Mouse (Mus musculus): ENCODE data around the gene Plek2.

Plek2 gene

DNA sequence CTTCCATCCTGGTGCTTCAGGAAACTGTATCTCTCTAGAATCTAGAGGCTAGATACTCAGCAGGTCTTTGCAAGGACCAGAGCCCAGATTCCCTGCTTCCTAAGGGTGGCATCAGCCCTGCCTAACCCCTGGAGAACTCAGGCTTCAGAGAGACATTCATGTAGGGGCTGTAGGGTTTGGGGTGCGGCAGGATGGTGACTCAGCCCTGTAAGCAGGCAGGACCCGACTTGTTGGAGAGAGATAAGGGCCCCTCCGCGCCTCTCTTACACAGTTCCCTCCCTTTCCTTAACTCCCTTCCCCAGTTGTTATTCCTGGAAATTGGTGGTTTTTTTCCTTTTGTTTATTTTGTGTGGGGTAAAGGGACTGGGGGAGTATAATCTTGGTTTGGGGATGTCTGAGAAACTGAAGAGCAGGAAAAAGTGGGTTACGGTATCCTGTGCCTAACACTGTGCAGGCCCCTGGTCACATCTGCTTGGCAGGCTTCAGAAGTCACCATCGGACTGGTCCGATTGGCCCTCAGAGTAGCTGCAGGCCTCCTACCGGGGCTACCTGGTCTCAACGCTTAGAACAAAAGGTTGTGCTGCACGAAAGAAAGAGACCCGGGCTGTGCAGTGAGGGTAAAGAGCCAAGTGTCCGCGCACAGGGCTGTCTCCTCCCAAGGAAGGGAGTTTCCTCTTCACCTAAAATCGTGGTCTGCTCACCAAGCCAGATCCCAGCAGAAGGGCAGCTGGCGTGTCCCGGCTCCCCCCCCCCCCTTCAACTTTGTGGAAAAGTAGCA lies 4.1 kb upstream of the Plek2 start:
- DNase-seq (ENCODE audit: low spot score in 2 of 2) = no peak

DNA sequence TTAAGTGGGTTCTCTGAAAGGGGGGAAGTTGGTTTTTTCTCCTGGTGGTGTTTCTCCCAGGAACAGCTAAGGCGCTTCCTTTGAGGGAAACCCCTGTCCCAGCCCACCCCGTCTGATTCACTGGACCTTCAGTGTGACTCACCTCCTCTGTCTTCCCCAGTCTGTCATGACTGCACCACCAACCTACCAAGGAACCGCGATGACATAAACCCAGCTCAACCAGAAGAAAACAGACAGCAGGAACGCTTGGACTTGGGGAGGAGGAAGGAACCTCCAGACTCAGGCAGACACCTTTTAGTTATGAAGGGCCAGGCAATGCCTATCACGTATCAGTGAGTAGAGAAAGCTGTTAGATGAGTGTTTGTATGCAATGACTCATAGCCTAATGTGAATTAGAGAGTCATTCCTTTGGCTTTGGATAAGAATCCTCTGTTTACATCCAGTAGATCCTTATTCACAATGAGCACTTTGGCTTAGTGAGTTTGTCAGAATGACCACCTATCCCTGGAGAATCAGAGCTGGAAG lies 1.4 kb upstream of the Plek2 start:
- DNase-seq (ENCODE audit: low spot score in 2 of 2) = no peak

DNA sequence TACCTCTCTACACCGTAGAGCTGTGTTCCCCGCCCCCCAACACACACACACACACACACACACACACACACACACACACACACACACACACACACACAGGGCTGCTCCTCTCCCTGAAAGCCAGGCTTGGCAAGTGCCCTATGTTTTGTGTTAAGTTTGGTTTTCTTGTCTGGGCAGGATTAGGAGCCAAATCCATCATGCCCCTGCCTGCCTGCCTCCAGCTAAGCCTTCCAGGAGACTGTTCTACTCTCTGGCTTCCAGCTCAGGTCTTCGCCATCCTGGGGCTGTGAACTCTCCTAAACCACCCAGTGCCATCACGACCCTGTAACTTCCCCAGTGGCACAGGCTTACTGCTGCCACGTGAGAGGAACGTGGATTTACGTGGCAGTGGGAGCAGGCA lies 2.3 kb downstream of the Plek2 start:
- DNase-seq (ENCODE audit: low spot score in 2 of 2) = no peak

DNA sequence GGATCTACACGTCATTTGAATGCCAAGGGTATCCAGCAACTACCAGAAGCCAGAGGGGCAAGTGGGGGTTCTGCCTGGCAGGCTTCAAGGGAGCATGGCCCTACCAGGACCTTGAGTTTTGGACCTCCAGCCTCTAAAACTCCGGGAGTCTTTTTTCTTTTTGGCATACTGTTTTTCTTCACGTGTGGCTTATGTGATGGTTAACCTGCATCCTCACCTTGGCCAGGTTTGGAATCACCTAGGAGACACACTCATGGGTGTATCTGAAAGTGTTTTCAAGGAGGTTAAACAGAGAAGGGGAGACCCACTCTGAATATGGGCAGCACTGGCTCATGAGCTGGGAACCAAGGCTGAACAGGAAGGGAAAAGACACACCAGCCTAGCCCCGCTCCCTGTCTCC lies 3.5 kb downstream of the Plek2 start:
- no peak for DNase-seq (ENCODE audit: low spot score in 2 of 2)

DNA sequence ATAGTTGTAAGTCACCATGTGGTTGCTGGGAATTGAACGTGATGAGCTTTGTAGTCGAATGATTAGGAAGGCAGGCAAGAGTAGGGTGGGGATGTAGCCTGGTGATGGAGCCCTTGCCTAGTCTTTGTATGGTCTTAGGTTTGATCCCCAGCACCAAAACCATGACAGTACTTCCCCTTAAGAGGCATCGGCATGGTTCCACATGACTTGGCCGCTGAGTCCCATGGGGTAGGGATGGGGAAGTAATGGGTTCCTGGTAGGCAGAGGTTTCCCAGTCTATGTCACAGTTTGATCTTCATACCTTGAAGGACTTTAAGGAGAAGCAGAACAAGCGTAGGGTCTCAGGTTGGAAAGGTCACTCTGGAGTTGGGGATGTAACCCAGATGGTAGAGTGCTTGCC lies 5.3 kb downstream of the Plek2 start:
- DNase-seq (ENCODE audit: low spot score in 2 of 2) = no peak

DNA sequence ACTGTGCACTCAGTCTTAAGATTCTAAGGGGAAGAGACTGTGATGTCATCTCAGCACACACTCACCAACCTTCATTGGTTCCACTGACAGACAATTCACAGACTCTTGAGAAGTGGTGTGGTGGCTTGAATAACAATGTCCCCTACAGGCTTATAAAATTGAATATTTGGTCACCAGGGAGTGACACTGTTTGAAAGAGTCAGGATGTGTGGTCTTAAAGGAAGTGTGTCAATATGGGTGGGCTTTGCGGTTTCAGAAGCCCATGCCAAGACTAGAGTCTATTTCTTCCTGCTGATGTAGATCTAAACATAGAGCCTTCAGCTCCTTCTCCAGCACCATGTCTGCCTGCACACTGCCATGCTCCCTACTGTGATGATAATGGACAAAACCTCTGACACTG lies 8.9 kb downstream of the Plek2 start:
- DNase-seq (ENCODE audit: low spot score in 2 of 2) = no peak

DNA sequence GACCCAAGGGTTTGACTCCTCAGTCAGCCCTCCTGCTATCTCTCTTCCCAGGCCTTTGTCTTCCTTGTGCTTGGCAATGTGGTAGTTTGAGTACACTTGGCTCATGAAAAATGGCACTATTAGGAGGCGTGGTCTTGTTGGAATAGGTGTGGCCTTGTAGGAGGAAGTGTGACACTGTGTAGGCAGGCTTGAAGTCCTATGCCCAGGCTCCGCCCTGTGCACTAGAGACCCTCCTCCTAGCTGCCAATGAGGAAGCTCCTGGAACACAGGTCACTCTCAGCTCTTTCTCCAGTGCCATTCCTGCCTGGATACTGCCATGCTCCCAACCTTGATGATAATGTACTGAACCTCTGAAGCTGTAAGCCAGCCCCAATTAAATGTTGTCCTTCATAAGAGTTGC lies 15.6 kb downstream of the Plek2 start:
- DNase-seq (ENCODE audit: low spot score in 2 of 2) = no peak

DNA sequence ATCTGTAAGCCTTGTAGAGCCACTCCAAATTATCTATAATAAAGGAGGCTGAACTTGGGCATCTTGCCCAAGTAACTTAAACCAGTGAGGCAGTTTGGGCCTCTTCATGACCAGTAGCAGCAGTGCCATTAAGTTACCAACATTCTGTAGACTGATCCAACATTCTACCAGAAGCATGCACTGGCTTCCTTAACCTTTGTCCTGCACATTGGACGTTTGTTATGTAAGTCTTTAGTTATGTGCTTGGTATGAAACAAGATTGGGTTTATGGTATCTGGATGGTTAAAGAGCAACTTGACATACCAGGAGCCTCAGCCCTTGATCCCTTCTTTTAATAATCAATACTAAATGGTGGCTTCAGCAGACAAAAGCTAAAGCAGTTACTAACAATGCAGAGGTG lies 16.7 kb downstream of the Plek2 start:
- no peak for DNase-seq (ENCODE audit: low spot score in 2 of 2)

DNA sequence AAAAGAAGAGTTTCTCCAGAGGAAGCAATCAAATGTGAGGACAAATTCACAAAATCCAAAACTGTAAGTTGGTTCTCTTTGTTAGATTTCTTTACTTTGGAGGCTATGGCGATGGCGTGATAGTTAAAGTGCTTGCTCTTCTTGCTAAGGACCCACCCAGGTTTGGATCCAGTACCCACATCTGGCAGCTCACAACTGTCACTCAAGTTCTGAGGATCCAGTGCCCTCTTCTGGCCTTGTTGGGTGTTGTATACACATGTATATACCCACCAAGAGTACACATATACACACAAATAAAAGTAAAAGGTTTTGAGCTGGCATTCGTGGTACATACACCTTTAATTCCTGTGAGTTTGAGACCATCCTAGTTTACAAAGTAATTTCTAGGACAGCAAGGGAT lies 32.2 kb downstream of the Plek2 start:
- DNase-seq (ENCODE audit: low spot score in 2 of 2) = no peak

DNA sequence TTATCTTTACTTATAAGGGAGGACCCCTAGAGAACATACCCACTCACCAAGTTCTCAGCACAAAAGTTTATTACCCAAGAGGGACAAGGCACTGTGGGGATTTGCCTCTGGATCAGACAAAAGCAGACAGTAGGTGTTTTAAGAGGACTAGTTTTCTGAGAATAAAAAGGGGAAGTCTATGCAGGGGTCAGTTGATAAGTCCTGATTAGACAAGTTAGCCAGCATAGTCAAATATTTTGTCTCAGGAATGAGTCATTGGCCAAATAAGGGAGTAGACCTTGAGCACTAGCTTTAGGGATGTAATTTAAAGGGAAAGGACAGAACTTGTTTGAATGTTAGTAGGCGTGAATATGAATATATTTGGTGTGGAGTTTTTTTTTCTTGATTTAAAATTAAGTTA lies 38.6 kb downstream of the Plek2 start:
- DNase-seq (ENCODE audit: low spot score in 2 of 2) = no peak

DNA sequence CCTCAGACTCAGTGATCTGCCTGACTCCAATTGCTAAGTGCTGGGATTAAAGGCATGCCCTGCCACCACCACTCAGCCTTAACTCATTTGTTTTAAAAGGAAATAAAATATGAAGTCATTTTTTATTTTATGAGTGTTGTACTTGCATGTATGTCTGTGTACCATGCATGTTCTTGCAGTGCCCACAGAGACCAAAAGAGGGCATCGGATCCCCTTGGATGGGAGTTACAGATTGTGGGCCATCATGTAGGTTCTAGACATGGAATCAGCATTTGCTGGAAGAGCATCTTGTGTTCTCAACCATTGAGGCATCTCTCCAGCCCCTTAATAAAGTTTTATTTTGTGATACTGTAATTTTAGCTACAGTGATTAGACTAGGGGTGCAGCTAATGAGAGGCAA lies 41.3 kb downstream of the Plek2 start:
- no peak for DNase-seq (ENCODE audit: low spot score in 2 of 2)

DNA sequence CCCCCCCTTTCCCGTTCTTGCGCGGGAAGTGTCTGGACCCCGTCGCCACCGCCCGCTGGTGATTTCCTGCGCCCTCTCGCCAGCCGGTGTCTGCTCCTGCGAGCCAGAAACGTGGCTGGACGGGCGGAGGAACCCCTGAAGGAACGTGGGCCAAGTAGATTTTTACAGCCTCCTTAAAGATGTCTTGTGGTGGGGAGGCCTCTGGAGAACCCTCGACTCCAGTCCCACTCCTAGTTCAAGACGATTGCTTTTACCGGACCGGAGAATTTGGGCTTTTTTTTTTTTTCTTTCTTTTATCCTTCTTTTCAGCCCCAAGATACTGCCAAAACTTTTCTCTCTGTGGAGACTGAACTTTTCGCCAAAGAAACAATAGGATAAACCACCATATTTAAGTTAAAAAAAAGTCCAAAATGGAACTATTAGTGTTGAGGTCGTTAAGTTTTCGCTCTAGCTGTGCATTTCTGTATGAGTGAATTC lies 44.5 kb downstream of the Plek2 start:
- no peak for DNase-seq (ENCODE audit: low spot score in 2 of 2)

DNA sequence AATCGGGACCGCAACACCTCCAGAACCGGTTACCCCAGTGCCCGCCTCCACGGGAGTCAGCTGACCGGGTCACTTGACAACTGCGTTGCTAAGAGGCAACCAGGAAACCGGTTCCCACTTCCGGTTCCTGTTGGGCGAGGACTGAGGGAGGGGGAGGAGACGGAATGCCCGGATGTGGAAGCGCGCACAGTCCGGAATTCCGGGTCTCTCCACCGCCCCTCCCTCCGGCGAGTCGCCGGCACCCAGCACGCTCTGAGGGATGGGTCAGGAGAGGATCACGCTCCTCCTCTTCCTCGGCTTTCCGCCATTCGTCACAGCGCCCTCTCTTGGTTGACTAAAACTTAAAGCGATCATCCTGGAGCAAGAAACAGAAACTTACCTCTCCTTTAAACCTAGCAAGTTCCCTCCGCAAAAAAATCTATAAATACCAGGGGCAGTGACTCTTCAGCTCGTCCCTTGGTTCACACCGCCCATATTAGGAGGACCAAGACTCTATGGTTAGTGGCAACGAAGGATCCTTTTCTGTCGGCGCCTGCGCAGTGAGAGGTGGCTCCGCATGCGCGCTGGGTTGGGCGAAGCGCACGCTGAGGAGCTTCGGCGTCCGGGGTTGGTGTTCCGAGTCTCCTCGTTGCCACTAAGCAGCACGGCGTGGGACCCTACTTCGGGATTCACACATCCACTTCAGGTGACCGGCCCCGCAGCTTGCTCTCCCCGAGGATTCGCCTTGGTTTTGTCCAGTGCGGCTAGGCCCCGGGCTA lies 45.1 kb downstream of the Plek2 start, which contains the start of the genes Atp6v1d and Eif2s1:
Gene Atp6v1d, minus strand, starts transcription at position 143 of the 758 bp plus-strand sequence.
Gene Eif2s1, plus strand, starts transcription at position 324 of the 758 bp plus-strand sequence.
- peak; percentile 98 to 99 for DNase-seq (ENCODE audit: low spot score in 2 of 2)

DNA sequence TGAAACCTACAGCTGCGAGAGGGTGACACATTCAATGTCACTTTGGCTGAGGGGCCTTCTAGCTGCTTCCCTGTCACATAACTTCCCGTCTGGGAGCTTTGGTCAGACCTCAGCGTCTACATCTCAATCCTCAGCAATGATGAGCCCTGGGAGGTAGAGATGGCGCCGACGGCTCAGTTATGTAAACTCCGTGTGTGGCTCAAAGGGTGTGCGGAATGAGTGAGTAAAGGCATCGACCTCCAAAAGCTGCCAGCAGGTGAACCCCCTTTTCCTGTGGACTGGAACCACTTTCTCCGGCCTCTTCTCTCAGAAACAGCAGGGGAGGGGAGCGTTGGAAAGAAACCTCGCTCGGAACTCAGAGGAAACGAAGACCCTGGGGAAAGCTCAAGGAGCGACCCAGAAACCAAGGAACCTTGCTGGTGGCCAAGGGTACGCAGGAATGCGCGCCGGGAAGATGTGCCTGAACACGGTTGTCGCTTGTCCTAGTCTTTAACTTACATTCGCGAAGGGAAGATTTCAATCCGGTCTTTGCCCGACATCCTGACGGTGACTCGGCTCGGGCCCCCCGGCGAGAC lies 45.8 kb downstream of the Plek2 start:
- DNase-seq (ENCODE audit: low spot score in 2 of 2) = peak in 1 of 2 experiments; percentile 23

DNA sequence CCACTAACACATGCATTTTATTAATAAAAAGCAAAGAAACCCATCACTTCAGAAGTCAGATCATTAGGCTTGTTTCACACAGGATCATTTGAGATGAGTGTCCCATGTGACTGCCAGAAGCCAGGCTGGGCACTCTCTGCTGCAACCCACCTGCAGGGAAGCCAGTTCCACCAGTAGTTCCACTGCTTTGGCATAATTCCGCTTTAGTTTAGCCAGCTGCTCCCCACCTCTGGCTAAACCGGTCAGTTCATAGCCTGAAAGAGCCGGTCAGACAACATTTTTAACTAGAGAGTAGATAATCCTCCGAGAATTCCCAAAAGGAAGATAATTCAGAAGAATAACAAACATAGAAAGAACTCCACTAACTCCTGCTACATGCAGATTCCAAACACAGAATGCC lies 58.5 kb downstream of the Plek2 start:
- DNase-seq (ENCODE audit: low spot score in 2 of 2) = no peak

DNA sequence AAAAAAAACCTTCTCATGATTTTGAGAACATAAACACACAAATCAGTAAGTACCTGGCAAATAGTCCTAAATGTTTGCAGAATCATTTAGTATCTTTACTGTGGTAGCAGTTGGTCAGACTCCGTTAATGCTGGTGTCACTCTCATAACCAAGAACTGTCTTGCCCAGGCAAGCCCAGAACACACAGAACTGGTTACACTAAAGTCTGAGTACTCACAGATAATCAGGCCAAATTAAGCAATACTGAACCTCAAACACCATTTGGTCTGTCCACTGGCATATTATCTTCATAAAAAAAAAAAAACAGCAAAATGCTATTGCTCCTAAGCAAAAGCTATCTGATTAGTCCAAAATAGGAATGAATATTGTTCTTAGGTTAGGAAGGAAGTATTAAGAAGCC lies 64.3 kb downstream of the Plek2 start:
- DNase-seq (ENCODE audit: low spot score in 2 of 2) = no peak

DNA sequence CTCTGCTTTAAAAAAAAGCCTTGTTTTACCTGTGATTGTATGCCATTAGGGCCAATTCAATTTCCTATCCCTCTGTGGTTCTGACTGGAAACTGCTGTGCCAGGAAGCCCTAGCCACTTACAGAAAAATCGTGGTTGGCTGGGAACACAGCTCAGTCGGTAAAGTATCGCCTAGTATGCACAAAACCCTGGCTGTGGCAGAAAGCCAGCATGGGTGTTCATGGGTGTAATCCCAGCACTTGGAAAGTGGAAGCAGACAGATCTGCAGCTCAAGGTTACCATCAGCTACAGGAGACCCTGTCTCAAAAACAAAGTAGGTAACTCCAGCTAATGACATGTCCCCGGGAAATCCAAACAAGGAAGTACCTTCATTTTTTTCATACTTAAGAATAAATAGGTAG lies 66.9 kb downstream of the Plek2 start:
- DNase-seq (ENCODE audit: low spot score in 2 of 2) = no peak
